Mouse (Mus musculus): ENCODE data around the gene Ddx23. TPM values are rescaled to one million over a fixed set of nuclear protein-coding genes. Genes with fewer than 3 reads are reported as not detected.

Gene Ddx23
- total RNA-seq, 2 experiments from 2014 or later: 80.2 to 82.7 TPM

- intact Hi-C loops (cut with DNase I): loop anchor here (2.0 kb wide), 1 partner anchor 22 kb away; no protein-coding TSS in a partner anchor
- DNase-seq (ENCODE audit: low spot score in 2 of 2): no peak
Observed at GRCm38 (mm10) chr15:98676471-98676870, 13.8 kb upstream of the Ddx23 start.

DNA sequence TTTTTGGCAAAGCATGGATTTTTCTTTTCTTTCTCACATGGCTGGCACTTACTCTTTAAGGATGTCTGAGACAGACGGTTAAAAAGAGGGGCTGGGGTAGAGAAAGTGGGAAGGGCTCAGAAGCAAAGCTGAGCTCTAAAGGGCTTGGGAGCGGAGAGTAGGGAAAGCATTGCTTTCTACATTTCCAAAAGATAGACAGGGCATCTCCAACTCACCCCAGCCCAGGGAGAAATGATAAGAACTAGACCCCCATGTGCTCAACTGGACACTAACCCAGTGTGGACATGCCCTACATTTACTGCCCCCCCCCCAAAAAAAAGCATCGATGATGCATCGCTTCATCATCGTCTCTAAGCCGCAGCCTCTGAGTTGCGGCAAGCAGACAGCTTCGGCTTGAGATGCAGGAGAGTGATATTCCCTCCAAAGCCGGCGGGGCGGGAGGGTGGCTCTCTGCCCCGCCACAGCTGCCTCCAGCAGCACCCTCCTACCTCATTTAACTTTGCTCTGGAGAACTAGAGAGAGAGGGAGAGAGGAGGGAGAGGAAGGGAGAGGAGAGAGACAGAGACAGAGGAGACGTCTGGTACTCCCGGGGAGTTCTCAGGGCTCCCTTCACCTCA, 13.0 kb upstream of the Ddx23 start:
- intact Hi-C loops (cut with DNase I): loop anchor here (2.0 kb wide), 1 partner anchor 23 kb away; no protein-coding TSS in a partner anchor
- DNase-seq (ENCODE audit: low spot score in 2 of 2): no peak

- intact Hi-C loops (cut with DNase I): no loop called here
- DNase-seq (ENCODE audit: low spot score in 2 of 2): no peak
Observed at GRCm38 (mm10) chr15:98674994-98675545, 12.4 kb upstream of the Ddx23 start.

- intact Hi-C loops (cut with DNase I): no loop called here
- no peak for DNase-seq (ENCODE audit: low spot score in 2 of 2)
Observed at GRCm38 (mm10) chr15:98674284-98674993, 11.7 kb upstream of the Ddx23 start.

DNA sequence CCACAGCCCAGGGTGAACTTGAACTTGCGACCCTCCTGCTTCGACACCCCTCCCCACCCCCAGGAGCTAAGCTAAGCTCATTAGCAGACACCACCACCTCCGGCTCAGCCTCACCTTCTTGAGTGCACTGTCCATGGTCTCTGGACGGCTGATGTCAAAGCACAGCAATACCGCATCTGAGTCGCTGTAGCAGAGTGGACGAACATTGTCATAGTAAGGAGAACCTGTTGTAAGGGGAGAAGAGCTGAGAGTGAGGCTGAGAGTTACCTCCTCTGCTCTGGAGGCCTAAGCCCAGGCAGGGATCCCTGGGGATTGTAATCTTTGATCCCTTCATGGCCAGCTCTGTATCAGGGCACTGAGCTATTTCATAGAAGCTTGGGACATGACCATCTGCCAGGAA, 11.0 kb upstream of the Ddx23 start:
- intact Hi-C loops (cut with DNase I): no loop called here
- no peak for DNase-seq (ENCODE audit: low spot score in 2 of 2)

GRCm38 (mm10) chr15:98672592-98672991, 9.9 kb upstream of the Ddx23 start:
- no peak for DNase-seq (ENCODE audit: low spot score in 2 of 2)
- intact Hi-C loops (cut with DNase I): no loop called here

GRCm38 (mm10) chr15:98664042-98664907, 1.6 kb upstream of the Ddx23 start:
- no peak for DNase-seq (ENCODE audit: low spot score in 2 of 2)
- intact Hi-C loops (cut with DNase I): loop anchor here (1.0 to 5.0 kb wide), 3 partner anchors 35 to 123 kb away; partner anchors contain the start of gene Wnt1

DNA sequence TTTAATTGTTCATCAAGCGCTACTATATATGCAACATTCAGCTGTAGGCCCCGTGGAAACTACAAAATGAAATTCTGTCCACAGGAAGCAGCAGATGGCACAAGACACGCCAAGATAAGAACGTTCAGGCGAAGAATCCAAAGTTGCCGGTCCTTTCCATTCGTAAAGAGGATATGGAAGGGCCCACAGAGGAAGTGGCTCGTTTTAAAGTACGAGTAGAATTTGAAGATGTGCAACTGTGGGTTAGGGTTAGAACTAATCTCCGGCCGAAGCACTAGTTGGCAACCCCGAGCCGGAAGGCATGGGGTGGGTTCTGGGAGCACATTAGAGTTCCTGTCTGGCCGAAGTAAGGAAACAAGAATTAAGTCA, 512 bp downstream of the Ddx23 start:
- DNase-seq (ENCODE audit: low spot score in 2 of 2): no peak
- intact Hi-C loops (cut with DNase I): loop anchor here (5.0 kb wide), 1 partner anchor 125 kb away; the partner anchor contains the start of gene Wnt1

- intact Hi-C loops (cut with DNase I): no loop called here
- DNase-seq (ENCODE audit: low spot score in 2 of 2): no peak
Observed at GRCm38 (mm10) chr15:98656982-98657751, 5.5 kb downstream of the Ddx23 start.

DNA sequence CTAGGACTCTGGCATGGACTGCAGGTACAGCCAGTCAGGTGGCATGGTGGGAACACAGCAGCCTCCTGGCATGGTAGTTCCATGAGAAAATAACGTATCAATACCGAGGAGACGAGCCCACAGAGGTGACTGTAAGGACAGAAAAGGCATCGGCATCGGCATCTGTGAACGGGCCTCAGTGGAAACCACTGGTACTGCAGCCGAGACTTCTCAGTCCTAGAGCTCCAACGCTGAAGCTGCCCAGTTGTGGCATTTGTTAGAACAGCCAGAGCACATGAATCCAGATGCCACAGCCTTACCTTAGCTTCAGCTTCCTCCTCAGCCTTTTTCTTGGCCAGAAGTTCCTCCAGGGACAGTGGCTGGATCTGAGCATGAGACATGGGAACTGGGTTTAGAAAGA, 10.5 kb downstream of the Ddx23 start:
- intact Hi-C loops (cut with DNase I): no loop called here
- no peak for DNase-seq (ENCODE audit: low spot score in 2 of 2)

DNA sequence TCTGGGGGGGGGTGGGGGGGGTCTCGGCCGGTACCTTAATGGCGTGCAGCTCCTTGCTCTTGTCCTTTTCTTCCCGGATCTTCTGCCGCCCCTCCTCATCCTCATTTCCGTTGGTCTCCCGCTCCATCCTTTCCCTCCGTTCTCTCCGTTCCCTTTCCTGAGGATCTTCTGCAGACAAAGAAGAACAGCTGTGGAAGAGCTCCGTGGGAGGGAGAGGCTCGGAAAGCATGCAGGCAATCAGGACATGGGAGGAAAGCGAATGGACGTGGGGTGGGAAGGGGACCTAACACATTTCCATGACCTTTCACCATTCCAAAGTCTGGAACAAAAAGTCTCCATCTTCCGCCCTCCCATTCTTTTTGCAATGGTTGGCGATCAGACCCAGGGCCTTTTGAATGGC, 11.3 kb downstream of the Ddx23 start:
- intact Hi-C loops (cut with DNase I): no loop called here
- no peak for DNase-seq (ENCODE audit: low spot score in 2 of 2)

DNA sequence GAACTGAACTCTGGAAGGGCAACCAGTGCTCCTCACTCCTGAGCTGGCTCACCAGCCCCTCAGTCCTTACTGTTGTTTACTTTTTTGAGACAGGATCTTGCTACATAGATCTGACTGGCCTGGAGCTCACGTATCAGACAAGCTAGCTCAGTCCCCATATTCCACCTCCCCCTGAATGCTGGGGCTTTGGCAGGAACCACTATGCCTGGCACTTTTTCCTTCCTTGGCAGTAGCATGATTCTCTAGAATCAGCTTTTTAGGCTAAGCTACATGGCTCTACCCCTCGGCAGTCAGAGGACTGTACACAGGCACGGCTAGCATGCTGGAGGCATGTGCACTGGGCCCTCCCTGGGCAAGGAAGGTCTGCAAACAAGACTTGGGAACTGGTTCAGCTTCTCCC, 14.6 kb downstream of the Ddx23 start:
- no peak for DNase-seq (ENCODE audit: low spot score in 2 of 2)
- intact Hi-C loops (cut with DNase I): no loop called here

DNA sequence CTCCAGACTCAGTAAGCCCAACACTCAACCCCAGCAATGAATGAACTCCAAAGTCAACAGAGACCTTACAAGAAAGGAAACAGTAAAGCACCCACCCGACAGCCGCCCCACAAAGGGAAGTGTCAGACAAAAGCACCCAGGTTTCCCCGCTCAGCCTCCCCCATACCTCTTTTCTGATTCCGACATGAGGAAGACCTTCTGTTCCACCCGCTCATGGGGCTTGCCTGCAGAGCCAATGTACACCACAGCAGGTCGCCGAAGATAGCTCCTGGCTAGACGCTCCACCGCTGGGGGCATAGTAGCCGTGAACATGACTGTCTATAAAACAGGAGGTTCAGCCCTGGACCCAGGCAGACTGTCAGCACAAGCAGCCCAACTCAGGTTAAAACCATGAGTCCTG, 15.4 kb downstream of the Ddx23 start:
- intact Hi-C loops (cut with DNase I): no loop called here
- DNase-seq (ENCODE audit: low spot score in 2 of 2): no peak

DNA sequence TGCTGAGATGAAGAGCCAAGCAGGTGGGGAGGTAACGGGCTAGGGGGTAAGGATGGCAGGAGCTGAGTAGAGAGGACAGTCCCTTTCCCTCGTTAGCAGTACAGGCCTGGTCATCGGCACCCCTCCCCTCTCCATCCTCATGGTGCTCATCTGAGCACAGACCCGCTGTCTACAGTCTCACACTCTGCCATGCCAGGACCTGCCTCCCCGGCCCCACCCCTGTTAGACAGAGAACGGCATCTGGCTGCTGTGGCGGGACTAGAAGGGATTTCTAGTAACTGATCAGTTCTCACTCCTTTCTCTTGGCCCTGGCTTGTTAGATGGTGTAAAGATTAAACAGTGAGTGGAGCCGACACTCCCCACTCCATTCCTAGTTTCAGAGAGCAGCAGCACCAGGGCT, 16.0 kb downstream of the Ddx23 start:
- intact Hi-C loops (cut with DNase I): no loop called here
- no peak for DNase-seq (ENCODE audit: low spot score in 2 of 2)

- intact Hi-C loops (cut with DNase I): no loop called here
- no peak for DNase-seq (ENCODE audit: low spot score in 2 of 2)
Observed at GRCm38 (mm10) chr15:98645057-98646026, 17.4 kb downstream of the Ddx23 start.

DNA sequence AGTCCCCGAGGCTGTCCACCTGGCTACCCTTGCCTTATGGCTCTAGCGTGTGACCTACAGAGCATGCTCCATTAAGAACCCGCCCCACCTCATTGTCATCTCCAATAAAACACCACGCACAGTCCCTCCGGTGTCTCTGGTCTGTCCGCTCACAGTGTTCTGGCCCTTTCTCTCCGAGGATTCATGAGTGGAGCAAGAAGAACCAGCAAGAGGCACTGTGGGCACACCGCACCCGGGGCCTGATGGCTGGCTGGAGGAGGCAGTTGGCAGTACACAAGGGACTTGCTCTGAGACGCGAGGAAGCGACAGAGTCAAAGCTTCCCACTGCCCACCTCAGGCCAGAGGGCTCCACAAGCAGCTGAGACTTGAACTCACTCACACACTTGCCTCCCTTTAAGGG, 18.3 kb downstream of the Ddx23 start:
- DNase-seq (ENCODE audit: low spot score in 2 of 2): no peak
- intact Hi-C loops (cut with DNase I): no loop called here

GRCm38 (mm10) chr15:98640157-98640556, 22.5 kb downstream of the Ddx23 start:
- intact Hi-C loops (cut with DNase I): no loop called here
- DNase-seq (ENCODE audit: low spot score in 2 of 2): no peak

GRCm38 (mm10) chr15:98637155-98637554, 25.5 kb downstream of the Ddx23 start:
- no peak for DNase-seq (ENCODE audit: low spot score in 2 of 2)
- intact Hi-C loops (cut with DNase I): no loop called here

All from left cerebral cortex, postnatal 36 days (tissue).